Mouse (Mus musculus) kidney, postnatal 4 days (tissue): ENCODE data around the gene Klhl34.
A peak's percentile ranks its signal among the peaks of the same experiment; 100 is the strongest.

Experiments
- DNase-seq, 2 experiments: peaks; one replicate each; pipeline ENCODE4 v3.0.0; 2021; ENCODE audit warnings: mixed read lengths in 2 of 2

The Klhl34 gene

GRCm38 (mm10) chrX:157818207-157818920 is at the start of gene Klhl34:
Gene Klhl34, plus strand, starts transcription at chrX:157818435.
- DNase-seq: peak; percentile 23 to 35

- no peak for DNase-seq
These were observed 16.6 kb upstream of the Klhl34 start for GRCm38 (mm10) chrX:157801669-157802068.

GRCm38 (mm10) chrX:157809721-157810120 is 8.5 kb upstream of the Klhl34 start:
- DNase-seq: no peak

GRCm38 (mm10) chrX:157817571-157818206 is 546 bp upstream of the Klhl34 start:
- peak; percentile 18 to 42 for DNase-seq

- DNase-seq: peak in 1 of 2 experiments; percentile 2
These were observed 656 bp downstream of the Klhl34 start for GRCm38 (mm10) chrX:157818921-157819260.

DNA sequence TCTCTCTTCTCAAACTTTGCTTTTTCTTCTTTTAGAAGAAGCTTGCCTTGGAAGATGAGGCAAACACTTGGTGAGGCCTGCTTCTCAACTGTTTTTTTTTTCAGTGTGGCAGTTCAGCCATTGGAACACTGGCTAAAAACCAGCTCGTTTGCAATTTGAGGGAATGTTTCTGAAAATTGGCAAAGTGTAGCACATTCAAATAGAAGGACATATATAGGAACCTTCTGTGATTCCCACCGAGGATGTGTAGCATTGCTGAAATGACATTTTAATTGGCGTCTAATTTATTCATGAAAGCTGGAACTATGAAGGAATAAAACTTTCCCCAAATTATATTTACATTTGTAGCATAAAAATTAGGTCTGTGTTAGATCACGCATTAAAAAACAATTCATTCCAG is 11.7 kb downstream of the Klhl34 start:
- no peak for DNase-seq
